Comparison of ENCODE assay signal across 7 mouse cellular contexts in genomic region chr13:56703222-56703870, GRCm38 (mm10). TPM values are rescaled to one million over a fixed set of nuclear protein-coding genes. Genes with fewer than 3 reads are reported as not detected.
A peak's percentile ranks its signal among the peaks of the same experiment; 100 is the strongest.
DNase-seq lines count a peak whose midpoint lies in the region; ATAC-seq lines count a peak whose summit lies in the region.

No protein-coding gene starts in this region.

- under 1% methylated on average over 74 of the region's 80 CpGs for WGBS in limb, embryonic 11.5 days
- WGBS in midbrain, embryonic 14.5 days, result under 1% methylated on average over 63 of the region's 80 CpGs

- peak overlapping the region; percentile 99 for H3K27ac ChIP-seq in limb, embryonic 11.5 days (replicated peaks; ENCODE audit: low read depth, low read length)
- peak overlapping the region; percentile 99 for H3K27ac ChIP-seq in midbrain, embryonic 14.5 days (replicated peaks; ENCODE audit: low read depth, low read length)

- H3K36me3 ChIP-seq in limb, embryonic 11.5 days (ENCODE audit: control insufficient read depth, insufficient read depth, low read length), result 0 out of 2 replicates have a peak, but pooled peaks cover 2% of the 10 kb centered on the region
- H3K36me3 ChIP-seq in midbrain, embryonic 14.5 days (ENCODE audit: control insufficient read depth, insufficient read depth, low read length), result no peaks in the 10 kb centered on the region

- H3K9me3 ChIP-seq in limb, embryonic 11.5 days (ENCODE audit: control insufficient read depth, low read length), result no peaks in the 10 kb centered on the region
- H3K9me3 ChIP-seq in midbrain, embryonic 14.5 days (ENCODE audit: control insufficient read depth, low read length), result no peaks in the 10 kb centered on the region

- peaks cover 37% of the 10 kb centered on the region for H3K4me1 ChIP-seq in limb, embryonic 11.5 days (ENCODE audit: control insufficient read depth, insufficient read depth, low read length)
- H3K4me1 ChIP-seq in midbrain, embryonic 14.5 days (ENCODE audit: control insufficient read depth, insufficient read depth, low read length), result peaks cover 45% of the 10 kb centered on the region

- no peaks in the 10 kb centered on the region for H3K27me3 ChIP-seq in limb, embryonic 11.5 days (ENCODE audit: control insufficient read depth, insufficient read depth, low read length)
- H3K27me3 ChIP-seq in midbrain, embryonic 14.5 days (ENCODE audit: control insufficient read depth, insufficient read depth, low read length), result no peaks in the 10 kb centered on the region

- ATAC-seq in inflammation-experienced regulatory T-cells, adult 6 months, result peak; percentile 41
- peak; percentile 61 for ATAC-seq in limb, embryonic 11.5 days (ENCODE audit: insufficient number of reproducible peaks, low FRiP score, low TSS enrichment, low read depth)
- peak; percentile 79 for ATAC-seq in midbrain, embryonic 14.5 days (ENCODE audit: low FRiP score, low TSS enrichment)

- peak overlapping the region; percentile 87 for H3K4me3 ChIP-seq in limb, embryonic 11.5 days (ENCODE audit: low read depth, low read length)
- peak overlapping the region; percentile 71 for H3K4me3 ChIP-seq in midbrain, embryonic 14.5 days (replicated peaks; ENCODE audit: low read depth, low read length)

- H3K4me2 ChIP-seq in limb, embryonic 11.5 days (ENCODE audit: low read depth, severe bottlenecking), result peak overlapping the region; percentile 70
- H3K4me2 ChIP-seq in midbrain, embryonic 14.5 days (ENCODE audit: low read length), result peak overlapping the region; percentile 70

- peak; percentile 88 for DNase-seq in adrenal gland, adult 2 months
- peak; percentile 87 for DNase-seq in embryo, embryonic 10 days (ENCODE audit: low spot score)
- peak; percentile 67 for DNase-seq in gastrocnemius, postnatal 10 days
- DNase-seq in limb, embryonic 11.5 days (ENCODE audit: low spot score), result peak; percentile 72
- DNase-seq in midbrain, embryonic 14.5 days, result peak; percentile 91
- peak; percentile 41 for DNase-seq in spleen, adult 12 weeks (ENCODE audit: low spot score)

- H3K9ac ChIP-seq in limb, embryonic 11.5 days (ENCODE audit: low read length), result peak overlapping the region; percentile 97
- peak overlapping the region; percentile 92 for H3K9ac ChIP-seq in midbrain, embryonic 14.5 days (replicated peaks; ENCODE audit: low read length)

RNA-seq across cellular contexts. Expression of gene Smad5, which starts 0.5 kb away (rescaled TPM):
- total RNA-seq in adrenal gland, adult 2 months (2021), result 10 to 100 TPM; 48.9 to 49.7 TPM
- polyA plus RNA-seq in adrenal gland, adult 2 months (2012; rRNA removed), result 9.7 and 16.7 TPM in 2 replicates
- total RNA-seq in gastrocnemius, postnatal 10 days (2021), result 10 to 100 TPM; 31.7 to 38.2 TPM
- 10 to 100 TPM in 2 of 3 experiments, 1 to 10 TPM in 1; 7.3 to 10.6 (median 10.5) TPM for polyA plus RNA-seq in inflammation-experienced regulatory T-cells, adult 6 months (2017; shearing (Covaris generic))
- polyA plus RNA-seq in limb, embryonic 11.5 days (2014; fragmentation: Nextera tagmentation; extraction: Ambion mirVana), result 67.3 and 71.1 TPM in 2 replicates
- polyA plus RNA-seq in midbrain, embryonic 14.5 days (2014; fragmentation: Nextera tagmentation; extraction: Ambion mirVana), result 20.4 and 35.7 TPM in 2 replicates

RNA-seq across cellular contexts. Expression of gene Gm45623, which starts 50.3 kb away (rescaled TPM):
- total RNA-seq in adrenal gland, adult 2 months (2021), result not detected
- not detected in 2 replicates for polyA plus RNA-seq in adrenal gland, adult 2 months (2012; rRNA removed)
- total RNA-seq in gastrocnemius, postnatal 10 days (2021), result not detected
- polyA plus RNA-seq in inflammation-experienced regulatory T-cells, adult 6 months (2017; shearing (Covaris generic)), result not detected
- not detected in 2 replicates for polyA plus RNA-seq in limb, embryonic 11.5 days (2014; fragmentation: Nextera tagmentation; extraction: Ambion mirVana)
- 1.1 and 2.1 TPM in 2 replicates for polyA plus RNA-seq in midbrain, embryonic 14.5 days (2014; fragmentation: Nextera tagmentation; extraction: Ambion mirVana)

Comparison
In these comparisons a context has a peak if more than half of its experiments do, and no peak if none do; other contexts are left out.
1. Peak in every context shown above with its lines: DNase-seq, ATAC-seq, H3K4me3 ChIP-seq and H3K27ac ChIP-seq.
2. DNase-seq: peak in every context shown above with its lines; median percentile 91 in midbrain, embryonic 14.5 days; 88 in adrenal gland, adult 2 months; 87 in embryo, embryonic 10 days; 72 in limb, embryonic 11.5 days; 67 in gastrocnemius, postnatal 10 days; 41 in spleen, adult 12 weeks.